Mouse (Mus musculus) embryo, embryonic 10 days (tissue): Measurements from ENCODE around the gene Sort1.
A peak's percentile ranks its signal among the peaks of the same experiment; 100 is the strongest.

Experiments
- DNase-seq: peaks from one replicate; pipeline ENCODE4 v3.0.0-alpha.2; 2015; ENCODE audit warnings: low spot score

The Sort1 gene

GRCm38 (mm10) chr3:108295379-108296219 lies 11.7 kb downstream of the Sort1 start:
- DNase-seq, result peak; percentile 23

- peak; percentile 70 for DNase-seq
Observed at GRCm38 (mm10) chr3:108296220-108297049, 12.6 kb downstream of the Sort1 start.

- no peak for DNase-seq
Observed at GRCm38 (mm10) chr3:108297050-108297419, 13.2 kb downstream of the Sort1 start.

GRCm38 (mm10) chr3:108297603-108298553 lies 14.0 kb downstream of the Sort1 start:
- DNase-seq, result peak; percentile 48

- no peak for DNase-seq
Observed at GRCm38 (mm10) chr3:108300455-108301030, 16.7 kb downstream of the Sort1 start.

- DNase-seq, result no peak
Observed at GRCm38 (mm10) chr3:108303683-108304082, 19.8 kb downstream of the Sort1 start.

- DNase-seq, result no peak
Observed at GRCm38 (mm10) chr3:108304747-108305146, 20.9 kb downstream of the Sort1 start.

GRCm38 (mm10) chr3:108306387-108306786 lies 22.5 kb downstream of the Sort1 start:
- DNase-seq, result no peak

- DNase-seq, result no peak
Observed at GRCm38 (mm10) chr3:108307485-108307884, 23.6 kb downstream of the Sort1 start.

GRCm38 (mm10) chr3:108310921-108311341 lies 27.0 kb downstream of the Sort1 start:
- no peak for DNase-seq

GRCm38 (mm10) chr3:108311688-108312087 lies 27.8 kb downstream of the Sort1 start:
- DNase-seq, result no peak

- DNase-seq, result no peak
Observed at GRCm38 (mm10) chr3:108312414-108312813, 28.5 kb downstream of the Sort1 start.

GRCm38 (mm10) chr3:108313138-108313537 lies 29.3 kb downstream of the Sort1 start:
- no peak for DNase-seq

- DNase-seq, result no peak
Observed at GRCm38 (mm10) chr3:108314038-108314675, 30.3 kb downstream of the Sort1 start.

GRCm38 (mm10) chr3:108318517-108318916 lies 34.6 kb downstream of the Sort1 start:
- peak; percentile 23 for DNase-seq

- DNase-seq, result no peak
Observed at GRCm38 (mm10) chr3:108321671-108322070, 37.8 kb downstream of the Sort1 start.

GRCm38 (mm10) chr3:108322136-108322535 lies 38.3 kb downstream of the Sort1 start:
- no peak for DNase-seq

- no peak for DNase-seq
Observed at GRCm38 (mm10) chr3:108322962-108323361, 39.1 kb downstream of the Sort1 start.

- DNase-seq, result no peak
Observed at GRCm38 (mm10) chr3:108324837-108325236, 41.0 kb downstream of the Sort1 start.

- no peak for DNase-seq
Observed at GRCm38 (mm10) chr3:108325521-108325920, 41.6 kb downstream of the Sort1 start.

GRCm38 (mm10) chr3:108327275-108327674 lies 43.4 kb downstream of the Sort1 start:
- no peak for DNase-seq
